Mouse (Mus musculus) monocyte, adult 59 days (primary cell): ENCODE results near the gene Klhl10. TPM values are rescaled to one million over a fixed set of nuclear protein-coding genes. Genes with fewer than 3 reads are reported as not detected.

ENCODE experiments used
- total RNA-seq, 2 experiments: library from RNA; stranded (reverse); gene quantifications; one replicate each; pipeline ENCODE4 v1.2.4; 2023

Klhl10 gene
- under 1 TPM in 1 of 2 experiments, not detected in 1; 0.97 TPM for total RNA-seq

GRCm38 (mm10) chr11:100441797-100442196 lies at the start of gene Klhl10, which contains the start of gene Nt5c3b:
Gene Klhl10, plus strand, starts transcription at chr11:100441917.
Gene Nt5c3b, minus strand, starts transcription at chr11:100441808.

GRCm38 (mm10) chr11:100397600-100398389 lies 43.9 kb upstream of the Klhl10 start, which contains the start of gene Jup:
Gene Jup, minus strand, starts transcription at chr11:100397763.

GRCm38 (mm10) chr11:100414021-100414913 lies 27.4 kb upstream of the Klhl10 start, which contains the start of gene P3h4:
Gene P3h4, minus strand, starts transcription at chr11:100414836.

GRCm38 (mm10) chr11:100414914-100415822 lies 26.5 kb upstream of the Klhl10 start, which contains the start of gene Fkbp10:
Gene Fkbp10, plus strand, starts transcription at chr11:100415697.

GRCm38 (mm10) chr11:100472197-100472934 lies 30.6 kb downstream of the Klhl10 start, which contains the start of gene Klhl11:
Gene Klhl11, minus strand, starts transcription at chr11:100472741.

Other genes with a start within 250 kb of the Klhl10 start
- gene Krt9, start 248.7 kb upstream of the Klhl10 start, total RNA-seq, result not detected
- not detected for gene Krt14, start 234.4 kb upstream of the Klhl10 start, total RNA-seq
- not detected for gene Krt16, start 193.0 kb upstream of the Klhl10 start, total RNA-seq
- not detected for gene Krt17, start 180.9 kb upstream of the Klhl10 start, total RNA-seq
- gene Krt42, start 172.0 kb upstream of the Klhl10 start, total RNA-seq, result not detected
- 1,000 to 10,000 TPM; 1,552 to 1,553 TPM for gene Eif1, start 122.0 kb upstream of the Klhl10 start, total RNA-seq
- not detected for gene Gast, start 107.5 kb upstream of the Klhl10 start, total RNA-seq
- gene Hap1, start 85.8 kb upstream of the Klhl10 start, total RNA-seq, result 10 to 100 TPM; 18.6 to 22.0 TPM
- 100 to 1,000 TPM; 124 to 141 TPM for gene Jup, start 44.2 kb upstream of the Klhl10 start, total RNA-seq
- under 1 TPM; 0.50 to 0.64 TPM for gene P3h4, start 27.1 kb upstream of the Klhl10 start, total RNA-seq
- gene Fkbp10, start 26.2 kb upstream of the Klhl10 start, total RNA-seq, result under 1 TPM in 1 of 2 experiments, not detected in 1; 0.34 TPM
- gene Nt5c3b, start 109 bp upstream of the Klhl10 start, total RNA-seq, result 10 to 100 TPM in 1 of 2 experiments, 1 to 10 TPM in 1; 9.8 to 11.3 TPM
- gene Klhl11, start 30.8 kb downstream of the Klhl10 start, total RNA-seq, result 10 to 100 TPM; 14.6 to 16.6 TPM
- 100 to 1,000 TPM; 163 to 168 TPM for gene Acly, start 86.1 kb downstream of the Klhl10 start, total RNA-seq
- gene Ttc25, start 103.7 kb downstream of the Klhl10 start, total RNA-seq, result under 1 TPM; 0.27 to 0.39 TPM
- 10 to 100 TPM; 24.0 to 27.3 TPM for gene Cnp, start 133.0 kb downstream of the Klhl10 start, total RNA-seq
- gene Nkiras2, start 177.3 kb downstream of the Klhl10 start, total RNA-seq, result 100 to 1,000 TPM; 104 to 119 TPM
- 100 to 1,000 TPM; 248 to 252 TPM for gene Dnajc7, start 178.3 kb downstream of the Klhl10 start, total RNA-seq